ENCODE assay signal across 23 mouse cellular contexts in genomic region chr13:109888293-109888692, GRCm38 (mm10).
DNase-seq lines count a peak whose midpoint lies in the region; ATAC-seq and TF ChIP-seq lines count a peak whose summit lies in the region.
"Had no signal": no experiment of that assay in that cellular context is flagged by ENCODE, and none has a peak within 500 bp of the region (broad histone marks: within the 10 kb centered on the region; RNA-seq: fewer than 3 reads in every experiment).

No protein-coding gene starts in this region.

- intact Hi-C loops in heart, adult 2 months (cut with DNase I) = no loop called here
- intact Hi-C loops in heart, postnatal 25 days (cut with DNase I) = no loop called here
- intact Hi-C loops in heart, postnatal 10 days (cut with DNase I) = no loop called here

- H3K9ac ChIP-seq in heart, adult 2 months (ENCODE audit: low read depth, low read length) = no peak overlapping the region
- H3K9ac ChIP-seq: embryonic facial prominence, embryonic 15.5 days; hindbrain, embryonic 12.5 days had no signal

- no peaks in the 10 kb centered on the region for H3K36me3 ChIP-seq in heart, adult 2 months (ENCODE audit: control insufficient read depth, insufficient read depth, low read length)
- H3K36me3 ChIP-seq: embryonic facial prominence, embryonic 15.5 days; forebrain, embryonic 10.5 days; hindbrain, embryonic 12.5 days had no signal

- H3K79me2 ChIP-seq in heart, adult 2 months (replicated peaks; ENCODE audit: control insufficient read depth, insufficient read depth, low read length) = no peaks in the 10 kb centered on the region

- no peak for TF ChIP-seq CTCF in heart, adult 2 months (IDR thresholded peaks at IDR 0.05)

- TF ChIP-seq EP300 in heart, adult 2 months (IDR thresholded peaks at IDR 0.05; ENCODE audit: insufficient read depth, low read depth, low read length) = no peak

- H3K4me1 ChIP-seq in heart, adult 2 months (ENCODE audit: control insufficient read depth, insufficient read depth, low read length) = no peaks in the 10 kb centered on the region
- H3K4me1 ChIP-seq: embryonic facial prominence, embryonic 15.5 days; forebrain, embryonic 10.5 days; hindbrain, embryonic 12.5 days had no signal

- no peak overlapping the region; the same call in 1 of the 2 replicates for H3K27ac ChIP-seq in heart, adult 2 months
- H3K27ac ChIP-seq: embryonic facial prominence, embryonic 15.5 days; forebrain, embryonic 10.5 days; hindbrain, embryonic 12.5 days had no signal

- no peaks in the 10 kb centered on the region for H3K27me3 ChIP-seq in heart, adult 2 months (ENCODE audit: control insufficient read depth, insufficient read depth, low read length)
- H3K27me3 ChIP-seq: CH12.LX; embryonic facial prominence, embryonic 15.5 days; hindbrain, embryonic 12.5 days; Patski had no signal

- H3K4me3 ChIP-seq in heart, adult 2 months = no peak overlapping the region
- H3K4me3 ChIP-seq: embryonic facial prominence, embryonic 15.5 days; erythroblast, embryonic 14.5 days; forebrain, embryonic 10.5 days; hindbrain, embryonic 12.5 days had no signal

- ATAC-seq in common myeloid progenitor, adult 5-6 weeks (replicated peaks; ENCODE audit: low read depth, poor library complexity, severe bottlenecking) = peak; percentile 39
- ATAC-seq: activated CD4-positive, CD25-positive, alpha-beta regulatory T cell, adult 4 months; forebrain, embryonic 14.5 days; hindbrain, embryonic 16.5 days; inflammation-experienced regulatory T-cells, adult 6 months; Patski had no signal

- peak in 1 of 2 experiments; percentile 26 for DNase-seq in heart, adult 2 months
- no peak for DNase-seq in heart, postnatal 4 days
- DNase-seq in heart, postnatal 25 days (ENCODE audit: low spot score) = peak; percentile 7
- DNase-seq in heart, postnatal 10 days = no peak
- peak; percentile 29 for DNase-seq in kidney, postnatal 14 days
- DNase-seq in kidney, adult 11 months = no peak
- DNase-seq: adrenal gland, adult 2 months; adrenal gland, postnatal 25 days; cerebellum, adult 2 months; cerebellum, postnatal 10 days; embryo, embryonic 11 days; kidney, adult 9 months had no signal

- TF ChIP-seq POLR2A in heart, adult 2 months (IDR thresholded peaks at IDR 0.05; ENCODE audit: insufficient read depth, low read depth, low read length) = 0 out of 2 replicates have a peak, but pooled peaks have one; percentile 20

- WGBS in heart, adult 2 months = 54% methylated on average over 4 of the region's 4 CpGs

Comparison
In these comparisons a context has a peak if more than half of its experiments do, and no peak if none do; other contexts are left out.
1. DNase-seq: peak in heart, postnatal 25 days (single experiment) and kidney, postnatal 14 days (single experiment); none in heart, postnatal 4 days (single experiment), heart, postnatal 10 days (0 of 2) and kidney, adult 11 months (single experiment).